Mouse (Mus musculus): ENCODE results near the gene Cyp3a41b. TPM values are rescaled to one million over a fixed set of nuclear protein-coding genes. Genes with fewer than 3 reads are reported as not detected.
"Not testable (repeated sequence)": the region's sequence is repeated elsewhere in the genome, so short reads cannot be mapped to it uniquely, and the experiment has no call there.

Gene Cyp3a41b
- not detected in 2 replicates for polyA plus RNA-seq (2012; rRNA removed)

GRCm38 (mm10) chr5:145584630-145585029 lies at the start of gene Cyp3a41b:
Cyp3a41b (minus strand) TSS chr5:145584730.
- not testable (repeated sequence) for H3K27ac ChIP-seq (ENCODE audit: insufficient read depth, low read depth, low read length); H3K36me3 ChIP-seq (ENCODE audit: control insufficient read depth, insufficient read depth, low read length); H3K4me3 ChIP-seq (ENCODE audit: low read depth, low read length); H3K4me1 ChIP-seq (ENCODE audit: control insufficient read depth, insufficient read depth, insufficient read length, low read length); H3K27me3 ChIP-seq (ENCODE audit: control insufficient read depth, insufficient read depth, low read length)
- 29% methylated on average over 1 of the region's 2 CpGs for WGBS

- WGBS: 89% methylated on average over 1 of the region's 1 CpGs
- H3K4me3 ChIP-seq (ENCODE audit: low read depth, low read length); H3K27me3 ChIP-seq (ENCODE audit: control insufficient read depth, insufficient read depth, low read length); H3K36me3 ChIP-seq (ENCODE audit: control insufficient read depth, insufficient read depth, low read length); H3K4me1 ChIP-seq (ENCODE audit: control insufficient read depth, insufficient read depth, insufficient read length, low read length); H3K27ac ChIP-seq (ENCODE audit: insufficient read depth, low read depth, low read length): not testable (repeated sequence)
Observed at GRCm38 (mm10) chr5:145632286-145632685, 47.8 kb upstream of the Cyp3a41b start.

DNA sequence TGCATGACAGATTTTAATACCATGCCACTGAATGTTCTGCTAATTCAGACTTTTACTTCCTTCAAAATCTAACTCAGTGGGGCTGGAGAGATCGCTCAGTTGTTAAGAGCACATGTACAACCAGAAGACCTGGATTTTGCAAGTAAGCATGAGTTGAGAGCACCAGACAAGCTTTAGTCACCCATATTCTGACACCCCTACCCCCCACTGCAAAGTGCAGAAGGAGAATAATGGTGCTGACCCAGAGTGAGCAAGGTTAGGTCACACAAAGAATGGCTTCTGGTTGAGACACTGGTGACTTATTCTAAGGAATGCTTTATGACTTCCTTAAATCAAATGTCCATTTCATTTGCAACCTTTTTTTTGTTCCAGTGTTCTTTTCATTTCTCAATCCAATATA lies 20.4 kb upstream of the Cyp3a41b start:
- not testable (repeated sequence) for H3K4me3 ChIP-seq (ENCODE audit: low read depth, low read length); H3K27ac ChIP-seq (ENCODE audit: insufficient read depth, low read depth, low read length); H3K36me3 ChIP-seq (ENCODE audit: control insufficient read depth, insufficient read depth, low read length); H3K4me1 ChIP-seq (ENCODE audit: control insufficient read depth, insufficient read depth, insufficient read length, low read length); H3K27me3 ChIP-seq (ENCODE audit: control insufficient read depth, insufficient read depth, low read length)
- 75% methylated on average over 1 of the region's 1 CpGs for WGBS

DNA sequence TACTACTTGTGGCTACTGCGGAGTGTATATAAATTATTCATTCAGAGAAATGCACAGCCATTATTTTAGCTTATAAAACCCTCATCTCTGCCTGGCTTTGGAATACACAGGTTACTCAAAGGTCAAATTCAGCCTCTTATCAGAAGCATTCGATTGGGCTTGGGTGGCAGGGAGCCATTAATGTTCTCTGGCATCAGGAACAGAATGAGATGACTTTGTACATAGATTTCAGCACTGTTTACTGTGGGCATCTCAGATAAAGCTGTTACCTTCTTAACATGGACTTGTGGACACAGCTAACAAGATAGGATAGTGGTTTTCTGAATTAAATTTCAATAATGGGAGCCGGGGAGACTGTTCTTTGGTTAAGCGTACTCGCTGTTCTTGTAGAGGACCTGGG lies 13.3 kb upstream of the Cyp3a41b start:
- not testable (repeated sequence) for H3K27ac ChIP-seq (ENCODE audit: insufficient read depth, low read depth, low read length); H3K36me3 ChIP-seq (ENCODE audit: control insufficient read depth, insufficient read depth, low read length); H3K27me3 ChIP-seq (ENCODE audit: control insufficient read depth, insufficient read depth, low read length); H3K4me3 ChIP-seq (ENCODE audit: low read depth, low read length); H3K4me1 ChIP-seq (ENCODE audit: control insufficient read depth, insufficient read depth, insufficient read length, low read length)
- WGBS: 77% methylated on average over 5 of the region's 5 CpGs

- not testable (repeated sequence) for H3K4me3 ChIP-seq (ENCODE audit: low read depth, low read length); H3K27me3 ChIP-seq (ENCODE audit: control insufficient read depth, insufficient read depth, low read length); H3K27ac ChIP-seq (ENCODE audit: insufficient read depth, low read depth, low read length); H3K36me3 ChIP-seq (ENCODE audit: control insufficient read depth, insufficient read depth, low read length); H3K4me1 ChIP-seq (ENCODE audit: control insufficient read depth, insufficient read depth, insufficient read length, low read length)
- 71% methylated on average over 1 of the region's 1 CpGs for WGBS
Observed at GRCm38 (mm10) chr5:145577321-145577720, 7.2 kb downstream of the Cyp3a41b start.

DNA sequence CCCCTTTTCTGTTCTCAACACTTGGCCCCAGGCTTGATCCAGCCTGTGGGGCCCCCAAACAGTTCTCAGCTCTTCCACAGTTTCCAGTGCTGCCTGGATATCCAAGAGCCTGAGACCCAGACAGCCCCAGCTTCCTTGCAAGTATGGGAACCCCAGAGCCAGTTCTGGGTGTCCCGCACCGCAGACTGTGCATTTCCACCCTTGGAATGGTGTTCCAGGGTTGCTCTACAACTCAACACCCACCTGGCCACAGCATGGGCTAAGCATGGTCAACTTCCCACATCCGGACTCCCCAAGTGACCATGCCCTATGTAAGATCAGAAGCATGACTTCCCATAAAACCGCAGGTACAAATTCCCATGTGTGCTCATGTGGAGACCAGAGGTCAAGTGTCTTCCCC lies 8.9 kb downstream of the Cyp3a41b start:
- H3K36me3 ChIP-seq (ENCODE audit: control insufficient read depth, insufficient read depth, low read length); H3K27ac ChIP-seq (ENCODE audit: insufficient read depth, low read depth, low read length); H3K4me3 ChIP-seq (ENCODE audit: low read depth, low read length); H3K4me1 ChIP-seq (ENCODE audit: control insufficient read depth, insufficient read depth, insufficient read length, low read length); H3K27me3 ChIP-seq (ENCODE audit: control insufficient read depth, insufficient read depth, low read length): not testable (repeated sequence)
- WGBS: 91% methylated on average over 4 of the region's 4 CpGs

DNA sequence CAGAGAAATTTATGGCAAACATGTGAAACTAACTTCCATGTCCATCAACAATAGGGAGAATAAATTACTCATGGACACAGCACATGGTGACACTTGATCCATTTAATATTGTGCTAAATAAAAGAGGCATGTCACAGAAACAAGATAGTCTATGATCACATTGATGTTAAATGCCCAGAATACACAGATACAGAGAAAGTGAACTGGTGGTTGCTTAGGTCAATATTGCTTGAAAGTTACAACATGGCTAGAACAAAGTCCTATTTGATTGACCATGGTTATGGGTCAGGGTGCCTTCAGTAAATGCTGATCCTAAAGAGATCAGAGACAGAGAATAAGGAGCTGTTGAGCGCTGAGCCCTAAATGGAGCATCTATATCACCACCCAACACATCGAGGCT lies 12.6 kb downstream of the Cyp3a41b start:
- not testable (repeated sequence) for H3K36me3 ChIP-seq (ENCODE audit: control insufficient read depth, insufficient read depth, low read length); H3K4me1 ChIP-seq (ENCODE audit: control insufficient read depth, insufficient read depth, insufficient read length, low read length); H3K4me3 ChIP-seq (ENCODE audit: low read depth, low read length); H3K27me3 ChIP-seq (ENCODE audit: control insufficient read depth, insufficient read depth, low read length); H3K27ac ChIP-seq (ENCODE audit: insufficient read depth, low read depth, low read length)
- WGBS: 80% methylated on average over 2 of the region's 2 CpGs

Other genes starting within 250 kb of the Cyp3a41b start
- not detected in 2 replicates for gene Cyp3a57, start 239.5 kb downstream of the Cyp3a41b start, polyA plus RNA-seq (2012; rRNA removed)
- gene Cyp3a16, start 115.0 kb downstream of the Cyp3a41b start, polyA plus RNA-seq (2012; rRNA removed): not detected in 2 replicates
- not detected in 2 replicates for gene Cyp3a41a, start 135.4 kb upstream of the Cyp3a41b start, polyA plus RNA-seq (2012; rRNA removed)
- not detected in 2 replicates for gene Cyp3a44, start 221.1 kb upstream of the Cyp3a41b start, polyA plus RNA-seq (2012; rRNA removed)